Mouse (Mus musculus) layer of hippocampus, postnatal 14 days (tissue): ENCODE measurements around the gene Tgfb2. TPM values are rescaled to one million over a fixed set of nuclear protein-coding genes. Genes with fewer than 3 reads are reported as not detected.

Source experiments
- DNase-seq, 2 experiments: peaks; one replicate each; pipeline ENCODE4 v3.0.0; 2021 to 2022; ENCODE audit warnings: low spot score in 2 of 2, mixed read lengths in 1 of 2
- total RNA-seq, 2 experiments: library from RNA; stranded (reverse); gene quantifications; 2 replicates each; pipeline ENCODE4 v1.2.3; 2021

Gene Tgfb2
- total RNA-seq, 2 experiments from 2014 or later, result 36.6 to 37.0 TPM

DNA sequence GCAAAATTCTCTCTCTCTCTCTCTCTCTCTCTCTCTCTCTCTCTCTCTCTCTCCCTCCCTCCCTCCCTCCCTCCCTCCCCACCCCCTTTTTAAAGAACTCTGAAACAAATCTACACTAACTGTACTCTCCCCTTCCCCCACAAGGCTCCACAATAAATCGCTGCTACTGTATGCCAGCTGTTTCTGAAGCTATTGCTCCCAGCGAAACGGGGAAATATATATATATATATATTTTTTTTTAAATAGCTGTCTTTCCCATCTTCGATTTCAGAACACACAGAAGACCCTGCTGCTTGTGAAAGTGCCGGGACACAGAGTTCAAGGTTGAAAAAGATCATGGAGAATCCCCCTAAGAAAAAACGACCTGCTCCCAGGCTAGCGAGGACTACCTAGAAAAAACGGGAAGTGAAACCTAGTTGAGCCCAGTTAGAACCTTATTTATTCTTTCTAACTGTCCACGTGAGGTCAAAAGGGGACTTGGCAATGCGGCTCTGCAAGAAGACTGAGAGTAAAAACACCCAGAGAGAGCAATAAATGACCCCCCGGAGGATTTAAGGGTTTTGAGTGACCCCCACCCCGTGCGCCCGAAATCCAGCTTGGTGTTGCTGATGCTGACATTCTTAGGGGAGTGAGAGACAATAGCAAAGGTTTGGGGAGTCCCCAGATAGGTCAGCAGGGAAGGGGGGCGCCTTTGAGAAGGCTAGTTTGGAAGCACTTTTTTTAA is 2.4 kb downstream of the Tgfb2 start:
- no peak for DNase-seq

DNA sequence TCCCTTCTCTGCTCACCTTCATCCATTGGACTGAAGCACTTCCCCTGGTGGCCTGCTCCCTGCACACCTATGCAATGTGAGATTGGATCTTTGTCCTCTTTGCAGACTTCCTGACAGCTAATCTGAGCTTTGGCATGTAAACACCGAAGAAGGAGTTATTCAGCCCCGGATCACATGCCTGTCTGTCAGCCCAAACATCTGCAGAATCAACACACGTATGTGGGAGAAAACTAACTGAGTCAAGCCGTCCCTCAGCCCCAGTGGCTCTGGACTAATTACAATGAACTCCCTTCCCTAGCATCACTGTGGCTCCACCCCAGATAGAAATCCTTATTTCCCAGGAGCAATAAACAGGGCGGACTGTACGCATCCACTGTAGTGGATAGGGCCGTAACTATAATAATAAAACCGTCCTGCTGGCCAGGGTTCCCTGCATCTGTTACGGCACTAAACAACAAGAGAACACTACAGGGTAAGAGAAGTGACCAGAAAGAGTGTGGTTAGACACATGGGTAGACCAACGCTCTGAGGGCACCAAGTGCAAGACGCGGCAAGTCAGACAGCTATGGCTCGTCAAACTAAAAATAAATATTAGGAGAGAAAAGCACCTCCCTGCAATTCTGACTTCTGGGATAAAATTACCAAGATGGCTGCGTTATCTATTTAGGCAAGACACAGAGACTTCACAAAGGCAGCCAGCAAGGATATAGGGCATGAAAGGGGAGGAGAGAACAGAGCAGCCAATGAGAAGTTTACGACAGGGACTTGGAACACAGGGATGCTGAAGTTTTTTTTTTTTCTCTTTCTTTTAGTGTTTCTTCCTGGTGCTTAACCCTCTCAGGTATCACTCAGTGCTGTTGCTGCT is 3.2 kb downstream of the Tgfb2 start:
- DNase-seq, result no peak

DNA sequence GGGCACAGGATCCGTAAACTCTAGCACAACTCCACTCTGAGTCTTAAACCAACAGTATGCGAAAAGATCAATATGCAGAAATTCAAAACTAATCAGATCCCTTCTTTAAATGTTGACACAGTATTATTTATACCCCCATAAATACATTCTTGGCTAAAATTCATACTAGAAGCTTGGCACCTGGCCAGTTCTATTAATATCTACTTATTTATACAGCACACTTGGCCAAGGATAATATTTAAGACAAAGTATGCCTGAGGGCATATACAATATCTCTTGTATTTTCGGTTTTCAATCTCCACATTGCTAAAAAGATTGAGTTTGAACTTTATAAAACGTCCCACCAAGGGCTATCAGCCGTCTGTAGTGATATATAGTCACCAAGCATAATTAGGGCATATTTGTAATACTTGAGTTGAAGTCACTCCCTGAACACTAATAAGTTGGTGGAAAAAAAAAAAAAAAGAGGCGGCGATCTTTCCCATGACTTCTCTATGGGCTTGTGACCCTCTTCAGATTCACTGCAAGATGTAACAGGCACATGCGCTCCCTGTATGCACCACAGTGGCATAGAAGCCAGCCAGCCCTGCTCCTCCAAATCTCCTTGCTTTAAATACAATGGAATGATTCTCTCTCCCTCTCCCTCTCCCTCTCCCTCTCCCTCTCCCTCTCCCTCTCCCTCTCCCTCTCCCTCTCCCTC is 4.4 kb downstream of the Tgfb2 start:
- no peak for DNase-seq

DNA sequence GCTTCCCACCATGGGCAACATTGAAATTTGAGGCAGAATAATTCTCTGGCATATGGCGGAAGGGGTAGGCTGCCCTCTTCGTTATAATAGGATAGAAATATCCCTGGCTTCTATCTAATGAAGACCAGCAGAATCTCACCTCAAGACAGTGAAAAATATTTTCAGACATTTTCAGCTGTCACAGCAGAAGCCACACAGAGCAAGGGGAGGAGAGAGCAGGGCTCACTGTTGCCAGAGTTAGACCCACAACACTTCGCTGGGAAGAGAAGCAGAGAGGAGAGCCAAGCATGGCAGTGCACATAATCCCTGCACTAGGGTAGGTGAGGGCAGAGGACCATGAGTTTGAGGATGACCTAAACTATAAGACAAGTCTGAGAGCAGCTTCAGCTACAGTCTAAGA is 5.3 kb downstream of the Tgfb2 start:
- no peak for DNase-seq

DNA sequence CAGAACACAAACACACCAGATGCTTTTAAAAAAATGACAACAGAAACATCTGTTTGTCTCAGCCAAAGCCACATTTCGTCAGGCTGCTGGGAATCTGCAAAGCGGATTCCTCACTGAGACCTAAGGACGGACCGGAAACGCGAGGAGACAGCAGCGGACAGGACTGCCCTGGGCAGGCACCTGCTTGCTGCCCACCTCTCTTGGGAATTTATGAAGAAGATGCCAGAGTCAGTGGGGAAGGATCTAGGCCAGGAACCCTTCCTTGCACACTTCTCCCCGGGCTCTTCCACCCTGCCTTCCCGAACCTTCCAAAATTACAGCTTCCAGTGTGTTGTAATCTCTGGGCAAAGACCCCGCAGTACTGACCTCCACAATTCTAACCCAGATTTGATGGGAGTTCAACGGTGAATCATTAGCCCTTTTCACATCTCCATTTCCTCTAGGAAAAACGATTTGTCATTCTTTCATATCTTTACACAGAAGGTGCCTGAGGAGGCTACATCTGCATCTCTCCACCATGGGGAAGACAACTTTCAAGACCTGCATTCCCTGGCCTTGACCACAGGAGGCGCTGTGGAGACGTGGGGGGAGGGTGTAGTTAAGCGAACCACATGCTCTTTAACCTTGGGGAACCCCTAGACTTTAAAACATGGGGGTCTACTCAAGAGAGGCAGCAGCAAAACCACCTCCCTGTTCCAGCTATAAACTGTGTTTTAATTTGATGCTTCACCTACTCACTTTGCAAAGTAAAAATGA is 7.0 kb downstream of the Tgfb2 start:
- DNase-seq, result no peak

DNA sequence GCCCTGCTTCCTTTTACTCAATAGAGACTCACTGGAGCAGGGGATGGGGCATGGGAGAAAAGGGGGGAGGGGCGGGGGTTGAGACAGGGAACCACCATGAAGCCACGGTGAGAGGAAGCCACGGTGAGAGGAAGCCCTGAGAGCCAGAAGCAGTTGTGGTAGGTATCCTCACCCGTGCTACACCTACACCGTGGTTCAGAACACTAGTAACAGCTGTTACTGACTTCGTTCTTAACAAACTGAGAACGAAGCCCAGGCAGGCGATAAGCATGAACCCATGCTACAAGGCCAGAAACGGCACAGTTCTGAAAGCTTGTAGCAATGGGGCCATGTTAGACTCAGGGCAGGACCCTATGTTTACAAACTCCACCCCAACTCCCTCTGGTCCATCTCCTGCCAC is 9.6 kb downstream of the Tgfb2 start:
- no peak for DNase-seq

DNA sequence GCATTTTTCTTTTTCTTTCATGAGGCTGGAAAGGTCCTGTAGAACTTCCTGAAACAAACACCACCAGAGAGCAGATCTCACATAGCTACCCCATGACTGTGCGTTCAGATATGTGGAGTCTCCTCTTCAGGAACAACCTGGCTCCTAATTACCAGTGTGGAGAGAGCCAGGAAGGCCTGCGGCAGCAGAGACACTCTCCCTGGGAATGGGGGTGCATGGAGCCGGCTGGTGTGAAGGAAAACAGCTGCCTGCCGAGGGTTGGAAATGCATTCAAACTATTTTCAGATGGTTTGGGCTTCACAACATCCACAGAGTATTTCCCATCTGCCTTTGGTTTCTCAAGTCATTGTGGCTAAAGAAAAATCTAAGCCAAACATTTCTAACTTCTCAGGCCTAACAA is 10.4 kb downstream of the Tgfb2 start:
- no peak for DNase-seq

DNA sequence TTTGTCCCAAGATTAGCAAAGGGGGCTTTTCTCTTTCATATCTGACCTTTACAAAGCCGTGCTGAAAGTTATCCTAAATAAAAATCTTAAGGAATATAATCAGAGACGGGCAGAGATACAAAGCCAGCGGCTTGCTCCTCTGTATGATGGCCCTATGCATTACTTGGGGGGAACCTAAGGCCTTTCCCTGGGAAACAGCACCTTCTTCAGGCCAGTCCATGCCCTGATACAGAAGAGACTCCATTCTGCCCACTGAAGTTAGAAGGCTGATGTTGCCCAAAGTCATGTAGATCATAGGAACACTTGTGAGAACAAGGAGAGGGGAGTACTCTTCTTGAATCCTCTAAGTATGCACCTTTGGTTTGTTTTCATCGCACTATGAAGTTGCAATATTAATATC is 13.4 kb downstream of the Tgfb2 start:
- no peak for DNase-seq

DNA sequence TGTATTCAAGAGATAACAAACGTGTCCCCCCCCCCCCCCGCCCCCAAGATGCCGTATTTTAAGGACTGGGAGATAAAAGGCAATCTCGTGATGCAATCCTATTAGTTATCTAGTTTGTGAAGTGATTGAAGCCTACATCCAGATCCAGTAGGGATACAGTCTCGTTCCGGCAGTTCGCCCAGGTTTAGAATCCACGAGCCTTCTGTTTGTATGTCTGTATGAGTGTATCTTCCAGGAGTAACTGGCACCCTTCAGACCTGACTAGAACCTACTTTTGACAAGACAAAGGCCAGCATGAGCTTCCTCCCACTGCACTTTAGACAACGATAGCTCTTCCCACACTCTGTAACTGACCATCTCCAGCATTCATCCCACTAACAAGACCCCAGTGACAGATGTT is 14.1 kb downstream of the Tgfb2 start:
- DNase-seq, result peak; percentile 50 to 71

DNA sequence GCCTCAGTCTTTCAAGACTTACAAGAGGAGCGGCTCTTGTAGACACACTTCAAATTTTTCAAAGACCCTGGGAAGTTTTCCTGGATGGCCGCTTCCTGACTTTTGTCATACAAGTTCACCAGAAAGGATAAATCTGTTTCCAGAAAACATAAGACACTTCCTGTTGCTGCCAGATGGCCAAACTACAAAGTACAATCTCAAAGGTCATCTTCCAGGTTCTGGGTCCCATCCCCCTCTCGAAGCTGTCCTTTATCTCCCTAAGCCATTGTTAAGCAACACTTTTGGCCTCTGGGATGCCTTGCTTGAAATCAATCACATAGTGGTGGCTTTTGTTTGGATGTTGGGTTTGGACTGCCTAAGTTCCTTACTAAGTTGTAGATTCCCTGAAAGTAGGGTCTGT is 21.7 kb downstream of the Tgfb2 start:
- no peak for DNase-seq

DNA sequence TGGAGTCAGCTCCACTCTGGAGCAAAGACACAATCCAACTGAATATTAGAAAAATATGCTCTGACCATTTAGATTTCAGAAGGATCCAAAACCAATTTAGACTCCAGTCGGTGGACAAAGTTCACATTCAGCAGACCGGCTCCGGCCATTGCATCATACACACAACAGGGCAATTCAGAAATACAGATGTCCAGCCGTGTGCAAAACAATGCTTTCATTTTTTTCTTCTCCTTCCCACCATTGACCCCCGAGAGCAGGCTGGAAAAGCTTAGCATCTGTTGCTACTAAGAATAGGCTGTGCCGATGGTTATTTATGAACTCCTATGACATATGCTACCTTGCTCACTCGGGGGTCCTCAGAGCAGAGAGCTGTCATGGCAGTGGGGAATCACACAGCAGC is 23.2 kb downstream of the Tgfb2 start:
- DNase-seq, result no peak

DNA sequence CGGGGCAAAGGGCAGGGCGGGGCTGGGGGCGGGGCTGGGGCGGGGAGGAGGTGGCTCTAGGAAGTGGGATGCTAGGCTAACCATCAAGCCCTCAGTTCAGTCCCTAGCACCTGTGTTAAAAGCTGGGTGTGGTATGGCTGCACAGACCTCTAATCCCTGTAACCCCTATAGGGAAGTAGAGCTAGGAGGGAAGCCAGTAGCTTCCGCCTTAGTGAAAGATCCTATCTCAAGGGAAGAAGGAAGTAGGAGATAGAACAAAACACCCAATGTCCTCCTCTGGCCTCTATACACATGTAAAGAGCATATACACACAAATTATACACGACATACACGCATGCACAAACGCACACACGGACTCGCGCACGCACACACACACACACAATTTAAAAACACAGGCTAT is 28.2 kb downstream of the Tgfb2 start:
- DNase-seq, result no peak

DNA sequence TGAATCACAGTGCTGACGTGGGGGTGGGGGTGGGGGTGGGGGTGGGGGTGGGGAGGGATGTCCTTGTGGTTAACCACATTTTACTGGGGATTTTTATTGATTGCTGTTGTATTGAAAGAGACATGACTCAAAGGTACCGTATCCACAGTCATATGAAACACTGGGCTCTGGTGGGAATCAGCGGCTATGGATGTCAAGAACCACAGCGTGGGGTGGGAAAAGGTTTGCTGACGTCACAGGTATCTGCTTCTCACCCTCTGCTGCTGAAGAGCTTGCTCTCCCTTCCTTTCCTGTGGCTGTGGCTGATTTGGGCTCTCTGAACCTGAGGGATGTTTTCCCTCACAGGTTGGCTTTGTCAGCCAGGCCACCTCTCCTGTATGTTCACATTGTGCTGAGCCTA is 29.6 kb downstream of the Tgfb2 start:
- no peak for DNase-seq

DNA sequence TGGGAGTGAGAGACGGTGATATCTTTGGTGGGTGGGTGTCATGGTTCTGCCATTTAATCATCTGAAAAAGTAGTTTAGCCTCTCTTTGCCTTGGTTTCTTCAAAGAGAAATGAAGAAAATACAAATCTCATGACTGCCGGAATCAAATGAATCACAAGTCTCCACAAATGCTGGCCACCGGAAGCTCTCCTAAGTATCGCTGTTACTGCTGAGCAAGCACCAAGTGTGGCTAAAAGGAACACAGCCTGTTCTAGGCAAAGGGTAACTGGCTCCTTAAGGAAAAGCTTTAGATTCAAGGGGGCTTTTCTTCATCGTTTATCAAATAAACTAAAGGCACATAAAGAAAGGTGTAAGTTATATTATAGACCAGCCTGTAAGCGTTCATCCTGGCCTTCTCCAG is 30.5 kb downstream of the Tgfb2 start:
- DNase-seq, result no peak

DNA sequence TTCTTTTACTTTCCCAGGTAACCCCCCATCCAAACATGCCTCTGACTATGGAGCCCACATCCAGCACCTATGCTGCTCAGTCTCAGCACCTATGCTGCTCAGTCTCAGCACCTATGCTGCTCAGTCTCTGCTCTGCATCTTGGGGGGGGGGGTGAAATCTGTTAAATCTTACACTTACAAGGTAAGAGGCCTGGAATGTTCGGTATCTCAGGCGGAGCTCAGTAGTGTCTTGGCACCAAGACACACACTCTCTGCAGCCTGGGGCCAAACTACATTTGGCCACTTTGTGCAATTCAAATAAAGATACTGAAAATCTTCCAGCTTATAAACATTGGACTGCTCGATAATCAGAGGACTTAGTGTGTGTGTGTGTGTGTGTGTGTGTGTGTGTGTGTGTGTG is 31.2 kb downstream of the Tgfb2 start:
- no peak for DNase-seq

DNA sequence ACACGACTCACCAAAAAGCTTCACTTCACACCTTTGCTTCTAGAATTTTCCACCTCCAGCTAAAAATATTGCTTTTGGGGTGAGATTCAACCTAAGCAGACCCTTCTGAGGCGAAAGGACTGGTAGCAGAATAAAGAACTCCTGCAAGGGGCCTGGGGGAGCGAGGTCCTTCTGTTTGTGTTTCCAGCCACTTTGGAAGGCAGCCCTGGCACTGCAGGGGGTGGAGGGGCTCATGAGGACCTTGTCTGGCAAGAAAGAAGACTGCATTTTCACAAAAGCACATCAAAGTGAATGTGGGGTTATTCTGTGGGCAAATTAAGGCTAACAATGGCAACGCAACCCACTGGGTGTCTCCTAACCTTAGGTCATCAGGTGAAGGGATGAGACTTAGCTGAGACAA is 32.6 kb downstream of the Tgfb2 start:
- no peak for DNase-seq

DNA sequence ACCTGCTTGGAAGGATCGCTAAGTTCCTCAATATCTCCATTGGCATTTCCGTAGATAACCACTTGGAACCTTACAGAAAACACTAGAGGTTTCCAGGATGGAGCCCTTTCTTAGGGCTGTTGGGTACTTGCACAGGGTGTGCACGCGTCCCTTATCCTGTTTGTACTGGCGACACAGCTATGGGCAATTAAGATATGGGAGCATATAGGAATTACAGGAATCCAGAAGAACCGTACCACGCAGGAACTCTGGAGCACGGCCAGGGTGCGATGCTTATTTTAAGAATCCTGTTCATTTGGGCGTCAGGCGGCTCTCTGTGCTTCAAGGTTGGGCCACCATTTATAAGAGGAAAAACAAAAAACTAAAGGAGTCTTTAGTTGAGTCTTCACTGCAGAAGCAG is 42.4 kb downstream of the Tgfb2 start:
- DNase-seq, result no peak

DNA sequence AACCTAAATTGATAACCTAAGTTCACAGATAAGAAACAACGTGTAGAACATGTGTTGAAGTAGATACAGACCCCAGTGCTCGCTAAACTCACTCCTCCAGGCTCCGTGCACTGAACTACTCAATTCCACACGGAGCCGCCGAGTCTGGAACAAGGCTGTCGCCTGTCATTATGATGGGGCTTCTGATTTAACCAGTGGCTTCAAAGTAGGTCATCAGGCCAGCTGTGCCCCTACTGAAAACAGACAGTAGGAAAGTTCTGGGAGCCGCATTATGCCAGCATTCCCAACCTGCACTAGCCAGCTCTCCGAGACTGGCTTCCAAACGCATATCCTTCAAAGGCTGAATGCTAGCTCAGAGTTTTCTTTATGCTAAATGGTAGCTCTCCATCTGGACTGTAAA is 42.8 kb downstream of the Tgfb2 start:
- no peak for DNase-seq

DNA sequence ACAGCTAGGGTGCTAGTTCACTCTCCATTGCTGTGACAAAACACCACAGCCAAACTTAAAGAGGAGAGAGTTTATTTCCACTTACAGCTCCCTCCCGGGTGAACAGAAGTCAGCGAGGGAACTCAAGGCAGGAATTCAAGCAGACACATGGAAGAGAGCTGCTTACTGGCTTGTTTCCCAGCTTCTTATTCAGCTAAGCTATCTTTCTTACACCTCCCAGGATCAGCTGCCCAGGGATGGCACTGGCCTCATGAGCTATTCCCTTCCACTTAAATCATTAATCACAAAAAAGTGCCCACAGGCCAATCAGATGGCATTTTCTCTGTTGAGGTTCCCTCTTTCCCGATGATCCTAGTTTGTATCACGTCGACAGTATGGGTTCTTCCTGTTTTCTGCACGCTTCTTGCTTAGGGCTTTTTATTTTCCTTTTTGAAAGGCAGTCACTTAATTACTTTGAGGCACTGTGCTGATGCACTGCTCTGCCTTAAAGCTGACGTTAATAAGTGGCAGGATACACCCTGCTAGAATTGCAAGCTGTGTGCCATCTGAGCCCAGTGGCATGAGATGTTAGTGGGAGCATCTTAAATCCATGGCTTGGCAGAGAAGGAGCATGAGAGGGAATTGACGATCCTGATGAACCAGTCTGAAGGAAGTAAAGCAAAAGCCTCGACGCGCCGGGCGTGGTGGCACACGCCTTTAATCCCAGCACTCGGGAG is 44.4 kb downstream of the Tgfb2 start:
- DNase-seq, result no peak

DNA sequence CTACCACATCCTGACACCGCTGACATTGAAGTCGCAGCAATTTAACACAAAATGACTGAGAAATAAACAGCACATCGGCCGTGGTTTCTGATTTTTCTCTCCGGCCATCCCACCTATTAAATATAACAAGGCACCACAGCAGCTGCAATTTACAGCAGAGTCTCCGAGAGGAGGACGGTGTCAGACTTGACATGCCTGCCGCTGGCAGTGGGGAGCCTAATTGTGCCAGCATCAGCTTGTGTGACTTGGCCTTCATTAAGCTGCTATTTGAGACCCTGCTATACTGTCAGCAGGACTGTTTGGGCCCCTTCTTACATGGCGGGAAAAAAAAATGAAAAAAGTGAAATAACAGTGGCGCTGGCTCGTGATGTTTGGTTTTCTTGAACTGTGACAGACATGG is 47.0 kb downstream of the Tgfb2 start:
- no peak for DNase-seq
